Mouse (Mus musculus): Measurements from ENCODE around the gene Dntt. TPM values are rescaled to one million over a fixed set of nuclear protein-coding genes. Genes with fewer than 3 reads are reported as not detected.
A peak's percentile ranks its signal among the peaks of the same experiment; 100 is the strongest.

The Dntt gene
- total and polyA plus RNA-seq, 2 experiments from 2014 or later, result 0.10 to 0.23 TPM

DNA sequence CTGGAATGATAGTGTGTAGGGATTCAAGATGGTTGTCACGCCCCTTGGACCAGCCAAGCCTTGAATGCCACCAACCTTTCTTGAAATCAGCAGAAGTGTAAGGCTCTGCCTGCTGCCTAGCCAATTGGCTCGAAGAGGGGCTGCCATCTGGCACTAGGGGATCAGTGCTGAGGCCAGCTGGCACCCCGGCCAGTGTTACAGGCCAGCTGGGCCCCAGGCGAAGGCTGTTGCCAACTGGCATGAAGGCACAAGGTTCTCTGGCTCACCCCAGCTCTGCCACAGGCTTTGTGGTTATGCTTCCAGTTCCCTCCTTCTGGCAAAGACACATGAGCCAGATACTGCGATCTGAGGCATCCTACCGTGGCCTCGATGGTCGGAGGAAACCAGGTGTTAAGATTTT, 72.3 kb downstream of the Dntt start:
- H3K4me2 ChIP-seq (ENCODE audit: low read depth), result no peak overlapping the region
- H3K36me3 ChIP-seq (ENCODE audit: insufficient read depth), result no peaks in the 10 kb centered on the region
- 29% methylated on average over 8 of the region's 8 CpGs for WGBS

GRCm38 (mm10) chr19:41104922-41105321, 75.8 kb downstream of the Dntt start:
- Histone ChIP-seq H3K27me3 (ENCODE audit: insufficient read depth, low read length) (peaks cover 6% of the 10 kb centered on the region; the same call in 1 of the 2 replicates), H3K4me1 (ENCODE audit: insufficient read depth) (peaks cover 13% of the 10 kb centered on the region), H3K27ac (ENCODE audit: low read depth, low read length) (no peak overlapping the region), H3K4me3 (ENCODE audit: low read depth, low read length) (no peak overlapping the region), H3K36me3 (ENCODE audit: insufficient read depth) (no peaks in the 10 kb centered on the region), H3K9ac (no peak overlapping the region), H3K4me2 (ENCODE audit: low read depth) (no peak overlapping the region), H3K9me3 (ENCODE audit: low read length) (no peaks in the 10 kb centered on the region)
- peak; percentile 37 for ATAC-seq
- 30% methylated on average over 8 of the region's 8 CpGs for WGBS
- DNase-seq, result peak; percentile 86
- TF ChIP-seq CTCF (IDR thresholded peaks at IDR 0.05; ENCODE audit: low read depth), result peak; percentile 84

More for the DNA sequence above, 72.3 kb downstream of the Dntt start:
- H3K9ac ChIP-seq, result no peak overlapping the region
- ATAC-seq (peak; percentile 94), DNase-seq (peak; percentile 91)
- no peaks in the 10 kb centered on the region for H3K9me3 ChIP-seq (ENCODE audit: low read length)
- no peaks in the 10 kb centered on the region for H3K27me3 ChIP-seq (ENCODE audit: insufficient read depth, low read length)
- no peak for TF ChIP-seq CTCF (IDR thresholded peaks at IDR 0.05; ENCODE audit: low read depth)
- H3K4me3 ChIP-seq (ENCODE audit: low read depth, low read length), result no peak overlapping the region
- peaks cover 6% of the 10 kb centered on the region; the same call in 1 of the 2 replicates for H3K4me1 ChIP-seq (ENCODE audit: insufficient read depth)
- H3K27ac ChIP-seq (ENCODE audit: low read depth, low read length), result no peak overlapping the region

DNA sequence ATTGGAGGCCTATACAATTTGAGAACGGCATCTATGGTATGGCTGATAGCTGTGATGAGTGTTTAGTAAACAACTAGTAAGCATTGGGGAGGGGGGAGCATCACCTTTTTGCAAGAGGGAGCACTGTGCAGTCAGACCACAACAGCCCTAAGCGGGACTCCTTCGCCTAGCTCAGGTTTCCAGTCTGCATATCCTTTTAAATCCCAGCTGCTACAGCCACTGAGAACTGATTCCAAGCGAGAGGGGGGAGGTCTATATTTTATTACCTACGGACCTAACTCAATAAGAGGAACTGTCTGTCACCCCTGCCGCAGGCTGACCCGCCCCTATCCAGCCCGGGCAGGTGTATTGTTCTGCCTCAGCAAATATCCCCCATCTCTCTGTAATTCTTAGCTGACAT, 78.5 kb downstream of the Dntt start:
- no peak overlapping the region for H3K4me3 ChIP-seq (ENCODE audit: low read depth, low read length)
- no peak overlapping the region for H3K4me2 ChIP-seq (ENCODE audit: low read depth)
- no peaks in the 10 kb centered on the region for H3K36me3 ChIP-seq (ENCODE audit: insufficient read depth)
- peaks cover 6% of the 10 kb centered on the region; the same call in 1 of the 2 replicates for H3K27me3 ChIP-seq (ENCODE audit: insufficient read depth, low read length)
- 75% methylated on average over 8 of the region's 8 CpGs for WGBS
- TF ChIP-seq CTCF (IDR thresholded peaks at IDR 0.05; ENCODE audit: low read depth), result no peak
- ATAC-seq, result no peak
- no peak for DNase-seq
- no peak overlapping the region for H3K27ac ChIP-seq (ENCODE audit: low read depth, low read length)
- H3K9me3 ChIP-seq (ENCODE audit: low read length), result no peaks in the 10 kb centered on the region
- H3K4me1 ChIP-seq (ENCODE audit: insufficient read depth), result peaks cover 7% of the 10 kb centered on the region; the same call in 1 of the 2 replicates
- no peak overlapping the region for H3K9ac ChIP-seq

GRCm38 (mm10) chr19:41108666-41109065, 79.6 kb downstream of the Dntt start:
- Histone ChIP-seq H3K9ac (no peak overlapping the region), H3K9me3 (ENCODE audit: low read length) (no peaks in the 10 kb centered on the region), H3K4me1 (ENCODE audit: insufficient read depth) (peaks cover 7% of the 10 kb centered on the region; the same call in 1 of the 2 replicates), H3K27ac (ENCODE audit: low read depth, low read length) (no peak overlapping the region), H3K4me3 (ENCODE audit: low read depth, low read length) (no peak overlapping the region), H3K27me3 (ENCODE audit: insufficient read depth, low read length) (peaks cover 6% of the 10 kb centered on the region; the same call in 1 of the 2 replicates), H3K36me3 (ENCODE audit: insufficient read depth) (no peaks in the 10 kb centered on the region), H3K4me2 (ENCODE audit: low read depth) (no peak overlapping the region)
- ATAC-seq, result no peak
- WGBS, result 26% methylated on average over 7 of the region's 7 CpGs
- no peak for DNase-seq
- TF ChIP-seq CTCF (IDR thresholded peaks at IDR 0.05; ENCODE audit: low read depth), result no peak

Other genes starting within 250 kb of the Dntt start
- 10.5 and 12.1 TPM in 2 replicates for gene Ccnj, start 198.0 kb upstream of the Dntt start, total RNA-seq (2014; rRNA removed)
- 8.7 and 9.2 TPM in 2 replicates for gene Ccnj, start 198.0 kb upstream of the Dntt start, polyA plus RNA-seq (2015; fragmentation: Nextera tagmentation; extraction: Ambion mirVana)
- gene Zfp518a, start 134.6 kb upstream of the Dntt start, total RNA-seq (2014; rRNA removed), result 13.2 and 18.4 TPM in 2 replicates
- 1.5 and 2.3 TPM in 2 replicates for gene Zfp518a, start 134.6 kb upstream of the Dntt start, polyA plus RNA-seq (2015; fragmentation: Nextera tagmentation; extraction: Ambion mirVana)
- gene Blnk, start 34.7 kb upstream of the Dntt start, total RNA-seq (2014; rRNA removed), result 0.08 and 1.1 TPM in 2 replicates
- gene Blnk, start 34.7 kb upstream of the Dntt start, polyA plus RNA-seq (2015; fragmentation: Nextera tagmentation; extraction: Ambion mirVana), result 1.2 and 1.8 TPM in 2 replicates
- not detected in 2 replicates for gene Opalin, start 47.8 kb downstream of the Dntt start, total RNA-seq (2014; rRNA removed)
- gene Opalin, start 47.8 kb downstream of the Dntt start, polyA plus RNA-seq (2015; fragmentation: Nextera tagmentation; extraction: Ambion mirVana), result not detected in 2 replicates
- 0.62 and 1.00 TPM in 2 replicates for gene Tll2, start 177.6 kb downstream of the Dntt start, total RNA-seq (2014; rRNA removed)
- gene Tll2, start 177.6 kb downstream of the Dntt start, polyA plus RNA-seq (2015; fragmentation: Nextera tagmentation; extraction: Ambion mirVana), result 0.26 and 0.33 TPM in 2 replicates
- gene Tm9sf3, start 234.7 kb downstream of the Dntt start, total RNA-seq (2014; rRNA removed), result 137 and 159 TPM in 2 replicates
- gene Tm9sf3, start 234.7 kb downstream of the Dntt start, polyA plus RNA-seq (2015; fragmentation: Nextera tagmentation; extraction: Ambion mirVana), result 50.7 and 66.3 TPM in 2 replicates